Mouse (Mus musculus) hematopoietic stem cell, adult 5-6 weeks (primary cell): ENCODE data around the gene Plau. TPM values are rescaled to one million over a fixed set of nuclear protein-coding genes. Genes with fewer than 3 reads are reported as not detected.

ENCODE experiments used
- ATAC-seq, 2 experiments: fragments of 125-278 bp in 1 of 2; replicated peaks in 1 of 2; 2 replicates each; pipeline ENCODE4 v1.8.0; 2016 to 2017; ENCODE audit warnings: inconsistent platforms in 2 of 2, mild to moderate bottlenecking in 2 of 2, moderate number of reproducible peaks in 2 of 2, low read depth in 1 of 2, moderate TSS enrichment in 1 of 2; ENCODE audit not compliant: low FRiP score in 2 of 2, poor library complexity in 2 of 2, severe bottlenecking in 2 of 2, insufficient read depth in 1 of 2, low TSS enrichment in 1 of 2
- total RNA-seq: library from RNA; stranded (forward); fragments of 172-1452, 232-1000 nt; gene quantifications from 2 replicates; pipeline ENCODE4 v1.2.3, GENCODE M21; 2017

The Plau gene
- total RNA-seq, 1 experiment from 2014 or later = 2.4 TPM

GRCm38 (mm10) chr14:20833525-20833924 lies 2.9 kb upstream of the Plau start:
- ATAC-seq = no peak

GRCm38 (mm10) chr14:20834136-20834535 lies 2.3 kb upstream of the Plau start:
- ATAC-seq = no peak

GRCm38 (mm10) chr14:20836905-20837376 lies 481 bp downstream of the Plau start:
- peak; percentile 52 to 80 for ATAC-seq

GRCm38 (mm10) chr14:20837681-20838080 lies 1.2 kb downstream of the Plau start:
- no peak for ATAC-seq

GRCm38 (mm10) chr14:20841526-20841925 lies 5.1 kb downstream of the Plau start:
- ATAC-seq = no peak

- ATAC-seq = no peak
Measured at GRCm38 (mm10) chr14:20842629-20843028, 6.2 kb downstream of the Plau start.

- ATAC-seq = no peak
Measured at GRCm38 (mm10) chr14:20844126-20844525, 7.7 kb downstream of the Plau start.

GRCm38 (mm10) chr14:20844671-20845576 lies 8.5 kb downstream of the Plau start:
- ATAC-seq = no peak

- ATAC-seq = peak; percentile 77 to 79
Measured at GRCm38 (mm10) chr14:20845577-20846088, 9.2 kb downstream of the Plau start.

- peak; percentile 23 to 61; a peak in 2 of 4 replicates for ATAC-seq
Measured at GRCm38 (mm10) chr14:20846214-20846613, 9.8 kb downstream of the Plau start.

GRCm38 (mm10) chr14:20847637-20848129 lies 11.2 kb downstream of the Plau start:
- no peak for ATAC-seq

GRCm38 (mm10) chr14:20849753-20850152 lies 13.3 kb downstream of the Plau start:
- no peak for ATAC-seq

- ATAC-seq = no peak
Measured at GRCm38 (mm10) chr14:20850498-20850897, 14.0 kb downstream of the Plau start.

GRCm38 (mm10) chr14:20851776-20852175 lies 15.3 kb downstream of the Plau start:
- no peak for ATAC-seq

- peak; percentile 48 to 49; a peak in 2 of 4 replicates for ATAC-seq
Measured at GRCm38 (mm10) chr14:20861152-20861551, 24.7 kb downstream of the Plau start.

GRCm38 (mm10) chr14:20861559-20861958 lies 25.1 kb downstream of the Plau start:
- ATAC-seq = no peak

- ATAC-seq = no peak
Measured at GRCm38 (mm10) chr14:20863306-20864065, 27.0 kb downstream of the Plau start.

- ATAC-seq = no peak
Measured at GRCm38 (mm10) chr14:20864192-20864591, 27.7 kb downstream of the Plau start.
